Comparison of ENCODE assay signal across 8 mouse cellular contexts in genomic region chr8:120532517-120533215, GRCm38 (mm10). TPM values are rescaled to one million over a fixed set of nuclear protein-coding genes. Genes with fewer than 3 reads are reported as not detected.
DNase-seq lines count a peak whose midpoint lies in the region; ATAC-seq and TF ChIP-seq lines count a peak whose summit lies in the region.

No protein-coding gene starts in this region.

- 0 out of 2 replicates have a peak, but pooled peaks have one; percentile 23 for TF ChIP-seq CTCF in thymus, adult 2 months (IDR thresholded peaks at IDR 0.05; ENCODE audit: borderline replicate concordance, control insufficient read depth, extremely low read depth, insufficient read depth, low read length, poor library complexity)

- H3K9me3 ChIP-seq in heart, embryonic 15.5 days (replicated peaks), result no peaks in the 10 kb centered on the region
- H3K9me3 ChIP-seq in midbrain, embryonic 10.5 days (replicated peaks), result no peaks in the 10 kb centered on the region

- DNase-seq in heart, postnatal 10 days, result no peak
- peak; percentile 90 for DNase-seq in ES-CJ7 (ENCODE audit: low read depth, low spot score)
- DNase-seq in midbrain, embryonic 10.5 days (ENCODE audit: low spot score), result peak; percentile 73
- peak; percentile 76 for DNase-seq in thymus, adult 2 months
- no peak for DNase-seq in ovary, postnatal 10 days (ENCODE audit: low spot score)
- DNase-seq in layer of hippocampus, postnatal 25 days (ENCODE audit: extremely low spot score in 1 of 2, low spot score in 1 of 2), result no peak

- 0 out of 2 replicates have a peak overlapping the region, but pooled peaks have one; percentile 4 for H3K9ac ChIP-seq in heart, embryonic 15.5 days

- peak overlapping the region; percentile 57 for H3K4me2 ChIP-seq in heart, embryonic 15.5 days

- H3K36me3 ChIP-seq in heart, embryonic 15.5 days, result no peaks in the 10 kb centered on the region
- H3K36me3 ChIP-seq in midbrain, embryonic 10.5 days, result no peaks in the 10 kb centered on the region
- H3K36me3 ChIP-seq in thymus, adult 2 months (ENCODE audit: control insufficient read depth, insufficient read depth, low read length), result no peaks in the 10 kb centered on the region

- no peaks in the 10 kb centered on the region for H3K27me3 ChIP-seq in heart, embryonic 15.5 days
- H3K27me3 ChIP-seq in midbrain, embryonic 10.5 days (ENCODE audit: low read depth, poor library complexity, severe bottlenecking), result peaks cover 89% of the 10 kb centered on the region
- no peaks in the 10 kb centered on the region for H3K27me3 ChIP-seq in thymus, adult 2 months (ENCODE audit: control insufficient read depth, insufficient read depth, low read length)

- no peak for ATAC-seq in heart, embryonic 15.5 days (replicated peaks; ENCODE audit: insufficient number of reproducible peaks, insufficient read depth, low FRiP score, low read depth)
- ATAC-seq in granulocyte monocyte progenitor cell, adult 5-6 weeks (replicated peaks; ENCODE audit: poor library complexity, severe bottlenecking), result peak; percentile 7; the same call in 1 of the 2 replicates

- 15% methylated on average over 29 of the region's 29 CpGs for WGBS in heart, embryonic 15.5 days
- WGBS in midbrain, embryonic 10.5 days, result 1% methylated on average over 28 of the region's 29 CpGs
- WGBS in thymus, adult 2 months, result 2% methylated on average over 29 of the region's 29 CpGs

- peak overlapping the region; percentile 89 for H3K27ac ChIP-seq in heart, embryonic 15.5 days
- H3K27ac ChIP-seq in midbrain, embryonic 10.5 days (replicated peaks), result peak overlapping the region; percentile 98
- H3K27ac ChIP-seq in thymus, adult 2 months (ENCODE audit: control insufficient read depth, insufficient read depth, low read length), result peak overlapping the region; percentile 73

- H3K4me3 ChIP-seq in heart, embryonic 15.5 days, result peak overlapping the region; percentile 23; the same call in 1 of the 2 replicates
- peak overlapping the region; percentile 85 for H3K4me3 ChIP-seq in midbrain, embryonic 10.5 days
- H3K4me3 ChIP-seq in thymus, adult 2 months (ENCODE audit: control insufficient read depth, insufficient read depth, low read length), result peak overlapping the region; percentile 34

- H3K4me1 ChIP-seq in heart, embryonic 15.5 days (replicated peaks), result peaks cover 83% of the 10 kb centered on the region
- H3K4me1 ChIP-seq in midbrain, embryonic 10.5 days, result peaks cover 94% of the 10 kb centered on the region
- H3K4me1 ChIP-seq in thymus, adult 2 months (replicated peaks; ENCODE audit: control insufficient read depth, insufficient read depth, low read length), result peaks cover 67% of the 10 kb centered on the region

- intact Hi-C loops in heart, postnatal 10 days (cut with DNase I), result no loop called here

- no peak for TF ChIP-seq POLR2A in thymus, adult 2 months (IDR thresholded peaks at IDR 0.05; ENCODE audit: control insufficient read depth, extremely low read depth, insufficient read depth, low read length, poor library complexity)

RNA-seq across cellular contexts. Expression of gene Gins2, which starts 56.4 kb away (rescaled TPM):
- 43.9 and 56.2 TPM in 2 replicates for polyA plus RNA-seq in heart, embryonic 15.5 days (2015; fragmentation: Nextera tagmentation; extraction: Ambion mirVana)
- 10 to 100 TPM; 14.6 to 15.2 TPM for total RNA-seq in heart, postnatal 10 days (2021)
- 54.6 and 81.8 TPM in 2 replicates for total RNA-seq in granulocyte monocyte progenitor cell, adult 5-6 weeks (2014; fragmentation: Nextera tagmentation)
- 42.4 and 47.6 TPM in 2 replicates for total RNA-seq in granulocyte monocyte progenitor cell, adult 5-6 weeks (2017)
- polyA plus RNA-seq in midbrain, embryonic 10.5 days (2016; fragmentation: Nextera tagmentation; extraction: Ambion mirVana), result 162 and 192 TPM in 2 replicates
- polyA plus RNA-seq in thymus, adult 2 months (2012; rRNA removed), result 48.3 and 69.1 TPM in 2 replicates
- 1 to 10 TPM; 2.9 to 4.6 TPM for total RNA-seq in layer of hippocampus, postnatal 25 days (2021)

Comparison
In these comparisons a context has a peak if more than half of its experiments do, and no peak if none do; other contexts are left out.
1. H3K4me3 ChIP-seq: peak in every context shown above with its lines; median percentile 85 in midbrain, embryonic 10.5 days; 34 in thymus, adult 2 months; 23 in heart, embryonic 15.5 days.
2. DNase-seq: peak in ES-CJ7 (single experiment), midbrain, embryonic 10.5 days (single experiment) and thymus, adult 2 months (single experiment); none in heart, postnatal 10 days (0 of 2), ovary, postnatal 10 days (single experiment) and layer of hippocampus, postnatal 25 days (0 of 2).
3. Peak in every context shown above with its lines, with median percentiles within 50 percentile points of each other: H3K27ac ChIP-seq.